ENCODE assay signal across 17 mouse cellular contexts in the genomic region with DNA sequence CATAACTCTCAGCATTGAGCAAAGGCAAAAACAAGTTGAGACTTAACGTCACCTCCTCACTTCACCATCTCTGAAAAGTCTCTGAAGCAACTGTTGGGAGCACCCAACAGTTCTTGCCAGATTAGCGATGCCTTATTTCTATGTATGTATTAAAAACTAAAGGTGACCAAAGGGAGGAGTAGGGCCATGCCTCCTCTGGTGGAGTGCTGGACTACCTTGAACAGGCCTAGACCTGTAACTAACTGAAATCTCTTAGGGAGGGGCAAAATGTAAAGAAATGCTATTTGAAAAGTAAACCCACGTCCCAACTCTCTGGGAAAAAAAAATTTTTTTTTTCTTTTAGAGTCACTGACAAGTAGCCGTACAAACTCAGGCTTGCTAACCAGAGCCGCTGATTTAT.
"Had no signal": no experiment of that assay in that cellular context is flagged by ENCODE, and none has a peak within 500 bp of the region (broad histone marks: within the 10 kb centered on the region; RNA-seq: fewer than 3 reads in every experiment).

No protein-coding gene starts in this region.

- H3K9me3 ChIP-seq: limb, embryonic 10.5 days; limb, embryonic 13.5 days; liver, embryonic 12.5 days; liver, embryonic 15.5 days; lung, embryonic 15.5 days; stomach, embryonic 15.5 days had no signal

- DNase-seq: kidney, adult 2 months; kidney, postnatal 25 days; liver; lung, adult 18-20 months; right cerebral cortex, postnatal 25 days; spleen, adult 18-20 months; thymus, postnatal 25 days had no signal

- H3K4me2 ChIP-seq: limb, embryonic 13.5 days; liver, embryonic 12.5 days; liver, embryonic 15.5 days; lung, embryonic 15.5 days; stomach, embryonic 15.5 days had no signal

- H3K9ac ChIP-seq: limb, embryonic 13.5 days; liver, embryonic 12.5 days; liver, embryonic 15.5 days; lung, embryonic 15.5 days; stomach, embryonic 15.5 days had no signal

- H3K27me3 ChIP-seq: limb, embryonic 13.5 days; liver, embryonic 12.5 days; liver, embryonic 15.5 days; lung, embryonic 15.5 days; stomach, embryonic 15.5 days had no signal

- H3K36me3 ChIP-seq: limb, embryonic 10.5 days; limb, embryonic 13.5 days; liver, embryonic 12.5 days; liver, embryonic 15.5 days; lung, embryonic 15.5 days; stomach, embryonic 15.5 days had no signal

- H3K27ac ChIP-seq: kidney, postnatal 0 days; layer of hippocampus, adult 2 months; limb, embryonic 10.5 days; limb, embryonic 13.5 days; liver, embryonic 12.5 days; liver, embryonic 15.5 days; lung, embryonic 15.5 days; macrophage; stomach, embryonic 15.5 days had no signal

- H3K4me3 ChIP-seq: layer of hippocampus, adult 2 months; limb, embryonic 10.5 days; limb, embryonic 13.5 days; liver, embryonic 12.5 days; liver, embryonic 15.5 days; lung, embryonic 15.5 days; stomach, embryonic 15.5 days had no signal

- ATAC-seq: intestine, postnatal 0 days; liver, embryonic 12.5 days had no signal

- H3K4me1 ChIP-seq: limb, embryonic 10.5 days; limb, embryonic 13.5 days; liver, embryonic 12.5 days; liver, embryonic 15.5 days; lung, embryonic 15.5 days; stomach, embryonic 15.5 days had no signal
